Mouse (Mus musculus) kidney, adult 8-10 months (tissue): ENCODE results near the gene Acr.

Source experiments
- DNase-seq, 2 experiments: peaks; one replicate each; pipeline ENCODE4 v3.0.0; 2022

The Acr gene

DNA sequence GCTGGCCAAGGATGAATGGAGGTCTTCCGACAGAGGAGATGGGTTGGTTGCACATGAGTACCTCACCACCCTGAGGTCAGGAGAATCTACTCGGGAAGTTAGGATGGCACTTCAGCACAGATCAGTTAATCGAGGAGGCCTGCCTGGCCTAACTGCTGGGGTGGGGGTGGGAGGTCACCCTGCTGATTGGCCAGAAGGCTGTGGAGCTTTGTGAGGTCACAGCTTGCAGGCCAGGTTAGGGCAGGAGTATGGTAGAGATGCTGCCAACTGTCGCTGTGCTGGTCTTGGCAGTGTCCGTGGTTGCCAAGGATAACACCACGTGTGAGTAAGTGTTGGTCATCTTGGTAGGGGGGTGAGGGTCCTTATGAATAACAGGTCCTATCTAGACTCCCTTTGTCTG lies at the start of gene Acr:
Gene Acr, plus strand, starts transcription at position 213 of the 400 bp plus-strand sequence.
- no peak for DNase-seq

DNA sequence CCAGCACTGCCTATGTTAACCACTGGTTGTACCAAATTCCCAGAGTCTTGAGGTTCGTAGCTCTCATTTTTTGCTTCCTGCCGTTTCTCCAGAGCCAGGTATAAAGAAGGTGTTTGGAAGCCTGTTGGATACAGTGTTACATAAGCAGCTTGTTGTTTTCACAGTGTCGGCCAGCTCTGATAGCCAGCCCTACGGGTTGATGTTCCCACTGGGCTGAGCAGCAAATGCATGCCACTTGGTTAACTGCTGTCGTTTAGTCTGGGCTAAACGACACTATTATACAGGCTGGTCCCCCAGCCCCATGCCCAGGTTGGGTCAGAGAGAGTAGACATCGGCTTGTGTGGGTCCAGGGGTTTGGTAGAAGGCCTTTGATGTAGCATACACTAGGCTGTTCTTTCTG lies 46.2 kb upstream of the Acr start:
- DNase-seq, result no peak

DNA sequence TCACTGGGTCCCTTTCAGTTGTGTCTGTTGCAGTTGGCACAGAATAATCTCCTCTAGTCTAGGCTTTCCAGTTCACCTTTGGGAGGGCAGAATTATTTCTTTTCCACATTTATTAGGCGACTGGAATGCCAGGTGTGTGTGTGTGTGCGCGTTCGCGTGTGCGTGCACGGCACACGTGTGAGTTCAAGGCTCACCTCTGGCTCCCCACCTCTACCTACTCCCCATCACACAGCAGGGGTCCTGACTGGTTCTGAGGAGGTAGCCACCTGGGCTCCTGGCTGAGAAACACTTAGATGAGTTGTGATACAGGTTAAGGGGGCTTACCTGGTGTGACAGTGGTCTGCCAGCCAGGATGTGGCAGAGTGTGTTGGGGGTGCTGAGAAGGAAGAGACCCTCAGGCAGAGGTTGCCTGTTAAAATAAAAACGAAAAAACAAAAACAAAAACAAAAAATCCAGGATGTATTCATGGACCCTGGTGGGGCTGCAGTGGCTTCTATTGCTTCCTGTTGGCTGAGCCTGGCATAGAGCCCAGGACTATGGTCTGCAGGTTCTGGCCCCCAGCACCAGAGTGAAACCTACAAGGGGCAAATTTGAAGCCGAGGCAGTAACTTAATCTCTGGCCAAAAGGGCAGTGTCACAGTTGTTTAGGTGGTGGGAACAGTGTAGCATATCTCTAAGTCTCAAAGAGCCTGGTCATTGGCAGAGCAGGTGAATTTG lies 45.4 kb upstream of the Acr start:
- DNase-seq, result no peak

DNA sequence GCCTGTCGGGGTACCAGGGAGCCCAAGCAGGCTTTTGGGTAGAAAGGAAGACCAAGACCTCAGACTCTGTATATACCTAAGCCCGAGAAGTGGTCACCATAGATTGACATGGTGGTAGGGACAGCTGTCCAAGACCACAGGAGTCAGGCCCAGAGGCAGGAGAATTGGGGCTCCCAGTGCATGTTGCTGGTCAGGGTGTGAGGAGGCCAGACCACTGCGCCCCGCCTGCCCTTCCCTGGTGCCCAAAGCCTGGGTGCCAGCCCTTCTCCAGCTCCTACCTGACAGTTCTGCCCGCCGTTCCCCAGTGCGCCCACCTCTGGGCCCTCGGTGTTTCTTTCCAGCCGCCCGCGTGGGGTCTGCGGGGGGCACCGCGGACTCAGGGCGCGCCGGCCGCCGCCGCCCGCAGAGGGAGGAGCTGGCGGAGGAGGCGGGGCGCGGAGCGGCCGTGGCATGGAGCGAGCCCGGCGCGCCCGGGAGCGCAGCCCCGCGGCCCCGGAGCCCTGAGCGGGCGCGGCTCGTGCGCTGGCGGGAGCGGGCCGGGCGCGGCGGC lies 44.8 kb upstream of the Acr start:
- no peak for DNase-seq

DNA sequence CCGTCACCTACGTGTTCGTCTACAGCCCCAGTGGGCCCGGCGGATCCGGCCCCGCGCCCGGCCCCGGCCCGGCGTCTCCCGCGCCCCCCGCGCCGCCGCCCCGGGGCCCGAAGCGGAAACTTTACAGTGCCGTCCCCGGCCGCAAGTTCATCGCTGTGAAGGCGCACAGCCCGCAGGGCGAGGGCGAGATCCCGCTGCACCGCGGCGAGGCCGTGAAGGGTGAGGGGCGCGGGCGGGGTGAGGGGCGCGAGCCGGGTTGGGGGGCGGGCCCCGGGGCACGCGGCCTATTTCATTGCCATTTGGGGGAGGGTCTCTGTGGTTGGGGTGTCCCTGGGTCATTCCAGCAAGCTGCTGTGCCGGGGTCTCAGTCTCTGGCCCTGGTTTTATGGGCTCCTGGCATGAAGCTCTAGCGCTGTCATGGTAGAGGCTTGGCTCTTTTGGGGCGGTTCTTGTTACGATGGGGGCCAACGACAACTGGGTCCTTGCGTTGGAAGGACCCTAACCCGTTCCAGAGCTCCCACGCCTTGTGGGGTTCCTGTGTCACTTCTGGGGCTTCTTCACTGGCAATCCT lies 44.0 kb upstream of the Acr start:
- DNase-seq, result no peak

DNA sequence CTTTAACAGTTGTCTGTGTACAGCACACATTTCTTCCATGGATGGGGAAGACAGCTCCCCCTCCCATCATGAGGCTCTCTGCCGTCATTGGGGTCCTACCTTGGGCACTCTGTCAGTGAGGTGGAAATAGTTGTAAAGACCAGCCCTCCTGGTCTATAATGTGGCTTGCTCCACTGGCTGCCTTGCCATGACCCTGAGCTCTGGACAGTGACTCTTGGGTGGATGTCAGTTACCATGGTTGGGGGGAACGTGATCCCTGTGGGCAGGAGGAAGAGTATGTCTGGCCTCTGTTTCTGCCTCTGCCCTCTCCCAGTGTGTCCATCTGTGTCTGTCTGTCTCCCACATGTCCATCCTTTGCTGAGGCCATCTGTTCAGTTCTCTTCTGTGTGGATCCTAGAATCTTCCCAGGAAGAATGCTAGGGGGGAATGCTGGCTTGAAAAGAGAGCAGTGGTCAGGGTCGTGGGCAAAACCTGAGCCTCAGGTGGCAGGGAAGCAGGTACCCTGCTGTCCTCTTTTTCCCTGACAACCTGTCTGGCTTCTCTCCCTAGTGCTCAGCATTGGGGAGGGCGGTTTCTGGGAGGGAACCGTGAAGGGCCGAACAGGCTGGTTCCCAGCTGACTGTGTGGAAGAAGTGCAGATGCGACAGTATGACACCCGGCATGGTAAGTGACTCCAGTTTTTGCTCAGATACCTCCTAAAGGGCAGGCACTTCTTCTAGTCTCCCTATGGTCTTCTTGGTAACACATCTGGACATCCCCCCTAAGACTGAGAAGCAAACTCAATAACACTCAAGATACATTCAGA lies 43.3 kb upstream of the Acr start:
- DNase-seq, result no peak

DNA sequence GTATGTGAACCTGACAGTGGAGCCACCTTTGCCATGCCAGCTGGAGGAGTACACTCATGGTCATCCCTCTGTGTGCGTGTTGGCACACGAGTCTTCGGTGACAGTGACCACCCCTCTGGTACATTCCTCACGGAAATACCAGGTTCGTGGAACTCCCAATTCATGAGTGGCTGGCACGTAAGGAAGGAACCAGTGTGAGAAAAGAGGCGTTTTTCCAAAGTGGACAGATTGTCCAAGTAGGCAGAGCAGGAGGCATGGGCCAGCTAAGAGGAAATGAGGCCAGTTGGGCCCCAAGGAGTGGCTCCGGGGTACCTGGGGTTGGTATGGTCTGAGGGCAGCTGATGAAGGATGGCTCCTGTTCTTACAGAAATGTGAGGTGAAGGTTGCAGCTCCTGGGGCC lies 42.7 kb upstream of the Acr start:
- DNase-seq, result no peak

DNA sequence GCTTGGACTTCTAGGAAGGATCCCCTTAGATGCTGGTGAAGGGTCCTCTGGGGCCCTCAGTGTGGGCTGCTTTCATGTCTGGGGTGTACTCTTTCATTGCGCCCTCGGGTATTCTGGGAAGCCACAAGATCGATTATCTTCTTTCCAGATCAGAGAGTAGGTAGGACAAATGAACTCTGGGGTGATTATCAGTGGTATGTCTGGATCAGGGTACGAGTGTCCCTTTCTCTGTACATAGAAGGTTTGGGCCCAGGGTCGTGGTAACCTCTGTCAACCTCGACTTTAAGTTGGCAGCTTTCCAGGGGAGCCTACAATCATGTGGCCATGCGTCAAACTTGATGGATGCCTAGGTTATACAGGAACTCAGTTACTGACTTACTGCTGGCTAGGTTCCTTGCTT lies 42.2 kb upstream of the Acr start:
- no peak for DNase-seq

DNA sequence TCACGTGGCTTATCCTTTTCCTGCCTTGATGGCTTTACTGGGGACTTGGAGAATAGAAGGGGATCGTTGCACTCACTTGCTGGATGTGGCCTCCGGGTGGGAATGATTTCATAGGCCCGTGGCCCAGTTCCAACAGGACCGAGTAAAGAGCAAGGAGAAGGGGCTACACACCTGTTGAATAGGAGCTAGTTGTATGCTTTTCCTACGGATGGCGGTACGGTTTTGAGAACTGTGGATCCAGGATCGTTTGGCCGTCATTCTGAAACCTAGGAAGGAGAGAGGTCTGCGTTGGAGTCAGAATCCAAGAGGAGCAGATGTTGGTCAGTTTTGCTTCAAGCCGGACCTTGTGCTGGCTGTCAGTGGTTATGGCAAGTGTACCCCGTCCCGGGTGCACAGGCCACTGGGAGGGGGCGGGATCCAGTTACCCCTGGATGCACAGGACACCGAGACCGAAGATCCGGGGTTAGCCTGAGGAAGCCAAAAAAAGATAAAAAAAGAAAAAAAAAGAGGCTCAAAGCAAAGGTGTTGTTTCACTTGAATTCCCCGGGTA lies 41.3 kb upstream of the Acr start:
- DNase-seq, result no peak

DNA sequence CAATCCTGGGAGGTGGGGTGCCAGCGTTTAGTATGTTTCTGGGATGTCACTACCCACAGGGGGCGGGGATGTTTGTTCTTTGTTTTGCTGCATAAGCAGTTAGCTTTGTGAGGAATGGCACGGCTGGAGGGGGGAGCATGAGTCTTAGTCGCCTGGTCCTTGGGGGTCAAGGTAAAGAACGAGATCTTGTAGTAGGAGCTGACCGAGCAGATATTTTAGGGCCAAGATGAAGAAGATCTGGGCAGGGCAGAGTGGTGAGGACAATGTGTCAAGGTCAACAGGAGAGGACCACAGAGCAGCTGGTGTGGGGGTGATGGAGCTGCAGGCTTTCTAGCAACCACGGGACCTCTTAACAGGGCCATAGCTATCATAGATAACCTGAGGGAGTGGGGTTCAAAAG lies 40.7 kb upstream of the Acr start:
- no peak for DNase-seq

DNA sequence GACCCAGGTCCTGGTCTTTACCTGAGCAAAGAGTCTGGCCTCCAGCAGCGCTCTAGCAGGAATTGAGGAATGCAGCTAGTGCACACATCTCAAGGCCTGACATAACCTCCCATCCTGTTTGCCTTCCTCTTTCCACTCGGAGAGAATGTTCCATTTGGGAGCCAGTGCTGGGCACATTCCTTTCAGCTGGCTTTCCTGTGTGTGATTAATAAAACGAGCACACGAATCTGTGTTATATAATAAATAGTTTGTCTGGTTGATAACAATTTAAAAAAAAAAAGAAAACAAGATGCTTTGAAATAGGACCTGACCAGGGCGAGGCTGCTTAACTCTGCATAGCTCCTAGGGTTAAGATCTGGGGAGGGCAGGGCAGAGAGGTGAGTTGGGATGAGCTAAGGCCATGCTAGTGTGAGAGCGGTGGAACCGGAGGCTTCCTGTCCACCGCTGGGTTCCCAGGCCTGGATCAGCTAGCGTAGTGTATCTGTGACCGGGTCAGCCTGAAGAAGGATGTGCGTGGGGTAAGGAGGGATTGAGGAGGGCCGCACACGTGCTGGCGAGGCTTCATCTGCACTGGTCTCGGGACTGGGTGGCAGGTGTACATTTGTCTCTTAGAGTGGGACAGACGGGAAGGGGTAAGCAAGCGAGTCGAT lies 39.8 kb upstream of the Acr start:
- peak in 1 of 2 experiments; percentile 16 for DNase-seq

DNA sequence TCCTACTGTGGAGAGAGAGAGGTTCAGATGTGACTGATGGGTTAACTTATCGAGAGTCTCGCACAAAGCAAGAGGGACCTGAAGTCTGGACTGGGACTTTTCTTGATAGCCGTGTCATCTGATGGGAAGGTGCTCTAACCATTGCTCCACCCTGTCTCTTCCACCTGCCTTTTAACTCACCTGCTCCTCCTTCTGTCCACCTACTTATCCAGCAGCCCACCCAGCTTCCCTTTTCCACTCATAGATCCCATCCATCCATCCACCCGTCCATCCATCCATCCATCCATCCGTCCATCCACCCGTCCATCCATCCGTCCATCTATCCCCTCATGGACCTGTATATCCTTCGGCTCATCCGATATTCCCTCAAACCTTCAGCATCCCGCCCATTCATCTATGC lies 39.2 kb upstream of the Acr start:
- DNase-seq, result no peak

DNA sequence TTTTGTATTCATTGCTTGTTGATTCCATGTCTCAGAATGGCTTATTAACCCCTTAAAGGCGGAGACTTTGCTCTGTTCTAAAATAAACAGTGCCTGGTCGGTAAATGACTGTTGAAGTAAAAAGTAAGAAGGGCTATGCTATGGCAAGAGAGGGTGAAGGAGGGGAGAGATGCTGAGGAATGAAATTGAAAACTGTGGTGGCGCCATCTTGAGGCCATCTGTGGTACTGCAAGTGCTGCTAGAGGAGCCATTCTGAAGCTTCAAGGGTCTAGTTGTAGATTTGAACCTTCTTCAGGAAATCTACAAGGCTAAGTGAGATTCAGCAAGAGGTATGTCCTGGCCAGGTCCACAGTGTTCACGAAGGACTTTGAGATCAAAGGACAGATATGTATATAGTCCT lies 37.8 kb upstream of the Acr start:
- peak; percentile 24 to 64 for DNase-seq

DNA sequence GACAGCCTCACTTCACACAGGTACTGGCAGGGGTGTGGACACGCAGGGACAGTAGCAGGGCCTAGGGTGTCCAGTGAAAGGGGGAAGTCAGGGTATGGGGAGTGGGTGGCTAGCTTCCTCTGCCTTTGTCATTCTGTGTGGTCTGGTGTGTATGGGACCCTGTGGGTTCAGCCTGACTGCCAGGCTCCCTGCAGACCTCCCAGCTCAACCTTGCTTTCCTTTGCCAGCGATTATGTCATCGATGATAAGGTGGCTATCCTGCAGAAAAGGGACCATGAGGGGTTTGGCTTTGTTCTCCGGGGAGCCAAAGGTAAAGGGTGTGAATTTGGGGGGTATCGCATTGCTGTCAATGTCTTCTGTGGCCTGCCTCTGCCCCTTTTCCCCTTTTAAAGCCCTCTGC lies 36.7 kb upstream of the Acr start:
- DNase-seq, result no peak

DNA sequence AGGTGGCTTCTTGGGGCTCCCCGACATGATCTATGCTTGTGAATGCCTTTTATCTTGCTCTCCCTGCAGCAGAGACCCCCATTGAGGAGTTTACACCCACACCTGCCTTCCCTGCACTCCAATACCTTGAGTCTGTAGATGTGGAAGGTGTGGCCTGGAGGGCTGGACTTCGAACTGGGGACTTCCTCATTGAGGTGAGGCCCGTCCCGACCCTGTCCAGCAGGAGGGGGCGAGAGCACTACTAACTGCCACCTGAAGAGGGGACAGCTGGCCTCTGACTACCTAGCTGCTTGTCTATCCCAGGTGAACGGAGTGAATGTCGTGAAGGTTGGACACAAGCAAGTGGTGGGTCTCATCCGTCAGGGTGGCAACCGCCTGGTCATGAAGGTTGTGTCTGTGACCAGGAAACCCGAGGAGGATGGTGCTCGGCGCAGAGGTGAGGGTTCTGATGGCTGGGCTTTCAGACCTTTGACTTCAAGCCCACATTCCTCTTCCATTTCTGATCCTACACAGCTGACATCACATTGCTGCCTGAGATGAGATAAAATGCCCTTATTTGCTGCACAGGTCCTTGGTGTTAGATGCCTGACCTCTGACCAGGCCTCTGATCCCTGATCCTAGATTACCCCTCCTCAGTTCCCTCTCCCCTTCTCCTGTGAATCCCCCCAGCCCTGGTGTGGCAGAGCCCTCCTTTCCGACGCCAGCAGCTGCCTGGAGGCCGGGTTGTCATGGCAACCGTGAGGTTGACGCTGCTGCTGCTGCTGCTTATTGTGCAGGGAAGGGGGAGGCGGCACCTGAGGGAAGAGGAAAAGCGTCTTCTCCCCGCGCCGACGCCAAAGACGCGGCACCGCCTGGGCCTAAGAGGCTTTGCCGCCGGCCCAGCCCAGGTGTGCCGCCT lies 35.9 kb upstream of the Acr start:
- no peak for DNase-seq

DNA sequence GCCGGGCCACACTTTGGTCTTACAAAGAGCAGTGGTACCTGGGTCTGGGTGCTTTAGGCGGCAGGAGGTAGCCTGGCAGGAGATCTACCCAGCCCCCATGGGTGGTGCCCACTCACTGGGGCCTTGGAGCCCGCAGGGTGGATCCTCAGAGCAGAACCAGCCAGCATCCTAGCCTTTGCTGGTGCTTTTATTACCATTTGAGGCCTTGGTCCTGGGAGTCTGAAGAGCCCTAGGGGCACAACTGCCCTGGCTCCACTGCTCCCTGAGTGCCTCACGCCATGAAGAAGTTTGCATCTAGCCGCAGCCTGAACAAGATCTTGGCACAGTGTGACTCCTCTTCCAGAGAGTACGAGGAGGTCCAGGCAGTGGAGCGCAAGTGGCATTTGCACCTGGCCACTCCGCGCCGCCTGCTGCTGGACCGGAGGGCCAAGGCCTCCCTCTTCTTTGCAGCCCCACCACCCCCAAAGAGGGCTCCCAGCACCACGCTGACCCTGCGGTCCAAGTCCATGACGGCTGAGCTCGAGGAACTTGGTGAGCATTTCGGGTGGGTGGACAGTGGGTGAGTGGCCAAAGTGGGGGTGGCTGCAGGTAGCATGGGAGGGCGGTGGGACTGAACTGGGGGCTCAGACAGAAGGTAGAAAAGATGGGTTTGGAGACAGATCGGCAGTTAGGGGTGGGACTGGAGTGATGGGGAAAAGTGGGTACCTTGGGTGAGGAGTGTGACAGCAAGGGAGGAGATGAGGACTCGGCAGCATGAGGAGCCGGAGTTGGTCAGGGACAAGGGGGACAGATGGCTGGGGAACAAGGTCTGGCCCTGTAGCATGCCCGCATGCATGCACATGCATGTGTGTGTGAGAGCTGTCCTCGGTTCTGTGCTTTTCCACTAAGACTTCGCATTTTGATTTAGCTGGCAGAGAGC lies 34.9 kb upstream of the Acr start:
- DNase-seq, result no peak

DNA sequence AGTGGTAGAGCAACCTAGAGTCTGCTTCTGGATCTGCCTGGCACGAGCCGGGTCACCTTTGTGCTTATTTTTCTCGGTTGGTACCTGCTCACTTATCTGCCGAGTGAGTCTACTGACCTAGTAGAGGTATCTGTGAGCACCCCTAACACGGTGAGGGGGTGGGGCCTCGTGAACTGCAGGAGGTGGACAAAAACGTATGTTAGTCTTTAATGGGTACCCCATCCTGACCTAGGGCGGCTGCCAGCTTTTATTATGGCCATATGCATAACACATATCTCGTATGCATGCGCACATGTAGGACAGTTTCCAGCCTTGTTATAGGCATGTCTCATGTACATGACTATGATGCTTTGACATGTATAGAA lies 34.3 kb upstream of the Acr start:
- no peak for DNase-seq

DNA sequence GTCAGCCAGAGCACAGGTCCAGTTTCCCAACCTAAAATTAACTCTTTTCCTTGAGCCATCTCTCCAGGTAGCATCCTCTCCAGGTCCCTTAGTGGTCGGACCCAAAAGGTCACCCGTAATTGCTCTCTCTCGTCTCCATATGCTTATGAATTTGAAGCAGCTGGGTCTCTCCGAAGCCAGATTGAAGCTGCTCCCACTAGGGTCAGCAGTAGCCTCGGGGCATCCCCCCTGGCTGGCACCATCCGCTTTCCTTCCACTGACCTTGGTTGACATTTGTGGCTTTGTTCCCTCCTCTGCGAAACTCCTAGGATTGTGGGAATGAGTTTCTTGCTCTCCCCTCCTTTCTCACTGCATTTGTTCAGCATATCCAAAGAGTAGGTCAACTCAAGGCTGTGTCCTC lies 24.0 kb upstream of the Acr start:
- no peak for DNase-seq

DNA sequence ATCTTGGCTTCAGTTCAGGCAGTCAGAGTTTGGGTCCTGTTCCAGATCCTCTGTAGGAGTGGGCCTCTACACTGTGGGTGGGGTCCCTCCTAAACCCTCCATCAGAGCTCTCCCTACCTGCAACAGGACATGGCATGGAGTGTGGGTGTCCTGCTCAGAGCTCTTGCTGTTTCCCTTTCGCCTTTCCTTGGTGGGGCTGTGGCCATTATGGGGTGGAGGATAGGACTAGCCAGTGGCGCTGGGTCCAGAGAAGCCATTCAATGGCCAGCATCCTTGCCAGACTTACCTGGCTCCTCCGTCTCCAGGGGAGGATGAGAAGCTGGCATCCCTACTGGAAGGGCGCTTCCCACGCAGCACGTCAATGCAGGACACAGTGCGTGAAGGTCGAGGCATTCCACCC lies 20.8 kb upstream of the Acr start:
- no peak for DNase-seq

DNA sequence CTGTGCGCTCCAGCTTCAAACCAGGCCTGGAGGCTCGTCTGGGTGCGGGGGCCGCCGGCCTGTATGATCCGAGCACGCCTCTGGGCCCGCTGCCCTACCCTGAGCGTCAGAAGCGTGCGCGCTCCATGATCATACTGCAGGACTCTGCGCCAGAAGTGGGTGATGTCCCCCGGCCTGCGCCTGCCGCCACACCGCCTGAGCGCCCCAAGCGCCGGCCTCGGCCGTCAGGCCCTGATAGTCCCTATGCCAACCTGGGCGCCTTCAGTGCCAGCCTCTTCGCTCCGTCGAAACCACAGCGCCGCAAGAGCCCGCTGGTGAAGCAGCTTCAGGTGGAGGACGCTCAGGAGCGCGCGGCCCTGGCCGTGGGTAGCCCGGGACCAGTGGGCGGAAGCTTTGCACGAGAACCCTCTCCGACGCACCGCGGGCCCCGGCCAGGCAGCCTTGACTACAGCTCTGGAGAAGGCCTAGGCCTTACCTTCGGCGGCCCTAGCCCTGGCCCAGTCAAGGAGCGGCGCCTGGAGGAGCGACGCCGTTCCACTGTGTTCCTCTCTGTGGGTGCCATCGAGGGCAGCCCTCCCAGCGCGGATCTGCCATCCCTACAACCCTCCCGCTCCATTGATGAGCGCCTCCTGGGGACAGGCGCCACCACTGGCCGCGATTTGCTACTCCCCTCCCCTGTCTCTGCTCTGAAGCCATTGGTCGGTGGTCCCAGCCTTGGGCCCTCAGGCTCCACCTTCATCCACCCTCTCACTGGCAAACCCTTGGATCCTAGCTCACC lies 20.1 kb upstream of the Acr start:
- DNase-seq, result no peak
